Mouse (Mus musculus): ENCODE data around the gene Arsj. TPM values are rescaled to one million over a fixed set of nuclear protein-coding genes. Genes with fewer than 3 reads are reported as not detected.

Arsj gene
- polyA plus RNA-seq, 1 experiment from 2014 or later = 0.15 TPM

DNA sequence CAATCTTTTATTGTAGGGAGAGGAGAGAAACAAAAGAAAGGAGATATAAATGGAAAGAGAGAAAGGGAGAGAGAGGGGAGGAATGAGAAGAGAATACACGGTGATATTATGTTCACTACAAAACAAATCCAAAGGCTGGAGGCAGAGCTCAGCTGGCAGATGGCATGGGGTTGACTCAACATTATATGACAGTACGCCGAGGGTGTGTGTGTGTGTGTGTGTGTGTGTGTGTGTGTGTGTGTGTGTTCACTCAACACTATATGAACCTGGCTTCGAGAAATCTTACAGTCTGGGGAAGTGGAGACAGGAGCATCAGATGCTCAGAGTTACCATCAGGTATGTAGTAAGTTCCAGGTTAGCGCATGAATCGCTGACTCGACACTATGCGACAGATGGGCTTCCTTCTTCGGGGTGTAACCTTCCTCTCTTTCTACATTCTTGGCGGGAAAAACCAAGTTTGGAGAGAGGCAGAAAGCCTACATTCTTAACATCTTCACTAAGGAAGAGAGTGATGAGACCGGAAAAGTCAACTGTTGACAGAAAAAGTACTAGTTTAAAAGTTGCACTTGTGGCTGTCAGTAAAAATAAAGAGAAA, 456 bp upstream of the Arsj start:
- H3K9me3 ChIP-seq (ENCODE audit: control insufficient read depth, low read length) = no peaks in the 10 kb centered on the region
- WGBS = 92% methylated on average over 11 of the region's 11 CpGs
- no peaks in the 10 kb centered on the region for H3K36me3 ChIP-seq (ENCODE audit: control insufficient read depth, insufficient read depth, low read length)
- H3K4me3 ChIP-seq (ENCODE audit: low read depth, low read length) = no peak overlapping the region
- H3K9ac ChIP-seq (ENCODE audit: low read length) = no peak overlapping the region
- no peak for DNase-seq (ENCODE audit: low spot score)
- no peak overlapping the region for H3K27ac ChIP-seq (ENCODE audit: low read depth, low read length)
- H3K4me2 ChIP-seq (ENCODE audit: low read depth, low read length, severe bottlenecking) = no peak overlapping the region
- no peaks in the 10 kb centered on the region for H3K4me1 ChIP-seq (replicated peaks; ENCODE audit: control insufficient read depth, insufficient read depth, low read length)
- no peaks in the 10 kb centered on the region; the same call in 1 of the 2 replicates for H3K27me3 ChIP-seq (ENCODE audit: control insufficient read depth, insufficient read depth, low read length)
- ATAC-seq (replicated peaks; ENCODE audit: low FRiP score) = no peak

DNA sequence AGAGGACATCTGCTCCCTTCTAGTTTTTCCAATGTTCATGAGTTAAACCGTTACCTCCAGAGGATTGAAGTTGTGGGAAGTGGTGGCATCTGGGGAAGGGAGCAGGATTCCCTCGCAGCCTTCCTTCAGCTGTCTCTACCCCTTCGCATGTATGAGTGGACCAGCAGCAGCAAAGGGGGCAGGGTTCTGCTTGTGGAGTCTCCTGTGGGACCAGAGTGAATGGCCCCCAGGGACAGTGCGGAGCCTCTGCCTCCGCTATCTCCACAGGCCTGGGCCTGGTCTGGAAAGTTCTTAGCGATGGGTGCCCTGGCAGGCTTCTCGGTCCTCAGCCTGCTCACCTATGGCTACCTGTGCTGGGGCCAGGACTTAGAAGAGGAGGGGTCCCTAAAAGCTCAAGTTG, 1.1 kb downstream of the Arsj start:
- no peak for ATAC-seq (replicated peaks; ENCODE audit: low FRiP score)
- no peak for DNase-seq (ENCODE audit: low spot score)
- no peak overlapping the region for H3K9ac ChIP-seq (ENCODE audit: low read length)
- no peaks in the 10 kb centered on the region for H3K4me1 ChIP-seq (replicated peaks; ENCODE audit: control insufficient read depth, insufficient read depth, low read length)
- H3K9me3 ChIP-seq (ENCODE audit: control insufficient read depth, low read length) = no peaks in the 10 kb centered on the region
- no peaks in the 10 kb centered on the region for H3K36me3 ChIP-seq (ENCODE audit: control insufficient read depth, insufficient read depth, low read length)
- no peaks in the 10 kb centered on the region; the same call in 1 of the 2 replicates for H3K27me3 ChIP-seq (ENCODE audit: control insufficient read depth, insufficient read depth, low read length)
- H3K27ac ChIP-seq (ENCODE audit: low read depth, low read length) = no peak overlapping the region
- H3K4me2 ChIP-seq (ENCODE audit: low read depth, low read length, severe bottlenecking) = no peak overlapping the region
- 89% methylated on average over 7 of the region's 7 CpGs for WGBS
- no peak overlapping the region for H3K4me3 ChIP-seq (ENCODE audit: low read depth, low read length)

DNA sequence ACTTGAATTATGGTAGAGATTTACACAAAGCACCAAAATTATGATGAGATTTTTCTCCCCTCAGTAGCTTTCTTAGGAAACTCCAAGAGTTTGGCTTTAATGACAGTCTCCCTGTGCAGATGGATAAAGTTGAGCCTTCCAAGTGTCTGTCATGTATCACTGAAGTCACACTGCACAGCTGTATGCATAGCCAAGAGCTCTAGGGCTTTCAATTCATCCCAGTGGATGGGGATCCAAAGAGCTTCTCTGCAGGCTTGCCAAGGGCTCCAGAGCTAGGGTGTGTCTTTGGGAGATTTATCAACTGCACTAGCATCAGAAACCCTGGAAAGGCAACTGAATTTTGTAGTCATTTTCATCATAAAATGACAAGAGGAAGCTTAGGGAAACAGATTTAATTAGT, 7.1 kb downstream of the Arsj start:
- no peaks in the 10 kb centered on the region for H3K36me3 ChIP-seq (ENCODE audit: control insufficient read depth, insufficient read depth, low read length)
- H3K27me3 ChIP-seq (ENCODE audit: control insufficient read depth, insufficient read depth, low read length) = no peaks in the 10 kb centered on the region
- H3K4me3 ChIP-seq (ENCODE audit: low read depth, low read length) = no peak overlapping the region
- no peaks in the 10 kb centered on the region for H3K4me1 ChIP-seq (replicated peaks; ENCODE audit: control insufficient read depth, insufficient read depth, low read length)
- DNase-seq (ENCODE audit: low spot score) (no peak), ATAC-seq (replicated peaks; ENCODE audit: low FRiP score) (no peak)
- H3K9ac ChIP-seq (ENCODE audit: low read length) = no peak overlapping the region
- H3K27ac ChIP-seq (ENCODE audit: low read depth, low read length) = no peak overlapping the region
- H3K4me2 ChIP-seq (ENCODE audit: low read depth, low read length, severe bottlenecking) = no peak overlapping the region
- H3K9me3 ChIP-seq (ENCODE audit: control insufficient read depth, low read length) = no peaks in the 10 kb centered on the region

DNA sequence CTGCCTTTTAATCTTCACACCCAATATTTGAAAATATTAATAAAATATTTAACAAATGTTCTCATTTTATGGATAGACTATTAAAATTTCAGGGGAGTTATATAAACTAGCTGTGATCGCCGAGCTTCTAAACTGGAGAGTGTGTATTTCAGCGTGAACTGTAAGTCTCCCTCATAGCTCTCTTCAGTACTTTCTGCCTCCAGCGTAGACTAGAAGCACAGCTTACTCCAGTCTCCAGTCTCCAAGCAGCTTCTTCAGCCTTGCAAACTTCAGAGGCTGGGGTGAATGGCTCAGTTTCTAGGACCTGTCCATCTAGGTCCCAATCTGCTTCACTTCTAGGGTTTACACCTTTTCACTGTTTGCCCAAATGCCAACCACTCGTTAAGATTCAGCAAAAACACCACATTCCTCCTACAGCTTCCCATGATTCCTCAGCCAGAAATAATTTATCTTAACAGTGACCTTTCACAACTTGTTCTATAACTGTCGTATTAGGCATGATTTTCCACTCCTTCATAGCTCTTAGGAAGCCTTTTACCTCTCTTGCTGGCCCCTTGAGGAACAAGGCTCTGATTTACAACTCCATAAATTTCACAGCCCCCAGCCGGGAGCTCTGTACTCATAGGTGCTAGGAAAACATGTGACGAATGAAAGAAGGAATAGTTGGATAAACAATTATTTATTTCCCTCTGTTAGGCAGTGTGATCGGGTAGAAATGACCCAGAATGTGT, 9.5 kb downstream of the Arsj start:
- Histone ChIP-seq H3K4me3 (ENCODE audit: low read depth, low read length) (no peak overlapping the region), H3K4me2 (ENCODE audit: low read depth, low read length, severe bottlenecking) (no peak overlapping the region), H3K36me3 (ENCODE audit: control insufficient read depth, insufficient read depth, low read length) (no peaks in the 10 kb centered on the region), H3K27ac (ENCODE audit: low read depth, low read length) (no peak overlapping the region), H3K4me1 (replicated peaks; ENCODE audit: control insufficient read depth, insufficient read depth, low read length) (no peaks in the 10 kb centered on the region), H3K9ac (ENCODE audit: low read length) (no peak overlapping the region), H3K9me3 (ENCODE audit: control insufficient read depth, low read length) (no peaks in the 10 kb centered on the region), H3K27me3 (ENCODE audit: control insufficient read depth, insufficient read depth, low read length) (no peaks in the 10 kb centered on the region)
- WGBS = 79% methylated on average over 9 of the region's 9 CpGs
- no peak for DNase-seq (ENCODE audit: low spot score)
- ATAC-seq (replicated peaks; ENCODE audit: low FRiP score) = no peak

DNA sequence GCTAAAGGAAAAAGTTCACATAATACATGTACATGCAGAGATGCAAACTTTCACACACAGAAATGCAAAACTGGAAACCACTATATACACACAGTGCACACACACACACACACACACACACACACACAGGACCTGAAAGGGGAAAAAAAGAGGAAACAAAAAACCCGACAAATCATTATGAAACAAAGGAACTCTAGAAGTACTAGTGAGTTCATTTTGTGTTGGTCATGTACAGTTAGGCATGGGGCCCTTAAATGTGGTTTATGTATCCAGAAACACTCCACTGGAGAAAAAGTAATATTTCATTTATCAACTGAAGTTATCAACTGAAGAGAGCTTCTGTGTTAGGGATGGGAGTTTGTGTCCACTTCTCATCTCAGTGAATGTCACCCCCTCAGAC, 10.2 kb downstream of the Arsj start:
- WGBS = 91% methylated on average over 1 of the region's 1 CpGs
- DNase-seq (ENCODE audit: low spot score) (no peak), ATAC-seq (replicated peaks; ENCODE audit: low FRiP score) (no peak)
- H3K4me3 ChIP-seq (ENCODE audit: low read depth, low read length) = no peak overlapping the region
- H3K4me1 ChIP-seq (replicated peaks; ENCODE audit: control insufficient read depth, insufficient read depth, low read length) = no peaks in the 10 kb centered on the region
- H3K27me3 ChIP-seq (ENCODE audit: control insufficient read depth, insufficient read depth, low read length) = no peaks in the 10 kb centered on the region
- H3K27ac ChIP-seq (ENCODE audit: low read depth, low read length) = no peak overlapping the region
- no peaks in the 10 kb centered on the region for H3K9me3 ChIP-seq (ENCODE audit: control insufficient read depth, low read length)
- H3K9ac ChIP-seq (ENCODE audit: low read length) = no peak overlapping the region
- no peaks in the 10 kb centered on the region for H3K36me3 ChIP-seq (ENCODE audit: control insufficient read depth, insufficient read depth, low read length)
- H3K4me2 ChIP-seq (ENCODE audit: low read depth, low read length, severe bottlenecking) = no peak overlapping the region

DNA sequence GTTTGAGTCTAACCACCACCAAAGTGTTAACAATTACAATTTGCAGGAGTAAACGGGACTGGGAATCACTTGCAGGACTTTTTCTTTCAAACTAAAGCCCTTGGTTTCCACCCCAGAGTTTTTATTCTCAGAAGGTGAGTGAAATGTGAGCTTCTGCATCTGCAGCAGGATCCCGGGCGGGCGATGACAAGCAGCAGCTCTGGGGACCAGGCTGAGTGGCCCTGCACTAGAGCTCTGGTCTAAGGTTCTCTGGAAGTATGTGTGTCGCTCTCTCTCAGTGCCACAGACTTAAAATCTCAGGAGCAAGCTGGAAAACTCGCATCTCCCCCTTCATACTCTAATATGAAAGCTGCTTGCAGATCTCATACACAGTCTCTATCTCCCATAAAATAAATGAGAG, 15.8 kb downstream of the Arsj start:
- Histone ChIP-seq H3K27ac (ENCODE audit: low read depth, low read length) (no peak overlapping the region), H3K27me3 (ENCODE audit: control insufficient read depth, insufficient read depth, low read length) (no peaks in the 10 kb centered on the region), H3K4me2 (ENCODE audit: low read depth, low read length, severe bottlenecking) (no peak overlapping the region), H3K9ac (ENCODE audit: low read length) (no peak overlapping the region), H3K9me3 (ENCODE audit: control insufficient read depth, low read length) (no peaks in the 10 kb centered on the region), H3K4me3 (ENCODE audit: low read depth, low read length) (no peak overlapping the region), H3K4me1 (replicated peaks; ENCODE audit: control insufficient read depth, insufficient read depth, low read length) (no peaks in the 10 kb centered on the region), H3K36me3 (ENCODE audit: control insufficient read depth, insufficient read depth, low read length) (no peaks in the 10 kb centered on the region)
- no peak for DNase-seq (ENCODE audit: low spot score)
- WGBS = 72% methylated on average over 6 of the region's 6 CpGs
- no peak for ATAC-seq (replicated peaks; ENCODE audit: low FRiP score)

DNA sequence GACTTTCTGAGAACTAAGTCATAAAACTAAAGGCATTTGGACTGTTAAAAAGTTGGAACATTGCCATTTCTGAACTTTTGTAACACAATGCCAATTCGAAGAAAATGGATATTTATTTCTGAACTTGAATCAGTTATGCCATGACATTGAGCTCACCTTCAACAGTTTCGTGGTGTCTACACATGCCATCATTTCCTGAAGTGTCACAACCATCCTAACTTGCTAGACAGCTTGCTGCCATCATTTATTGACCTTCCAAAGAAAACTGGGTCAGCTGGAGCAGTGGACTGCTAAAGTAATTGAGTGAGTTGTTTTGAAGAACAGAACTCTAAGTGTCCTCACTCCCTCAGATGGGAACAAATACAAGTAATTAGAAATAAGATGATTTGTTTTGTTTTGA, 16.2 kb downstream of the Arsj start:
- DNase-seq (ENCODE audit: low spot score) (no peak), ATAC-seq (replicated peaks; ENCODE audit: low FRiP score) (no peak)
- no peaks in the 10 kb centered on the region for H3K27me3 ChIP-seq (ENCODE audit: control insufficient read depth, insufficient read depth, low read length)
- 86% methylated on average over 2 of the region's 2 CpGs for WGBS
- no peaks in the 10 kb centered on the region for H3K36me3 ChIP-seq (ENCODE audit: control insufficient read depth, insufficient read depth, low read length)
- no peak overlapping the region for H3K9ac ChIP-seq (ENCODE audit: low read length)
- H3K27ac ChIP-seq (ENCODE audit: low read depth, low read length) = no peak overlapping the region
- no peaks in the 10 kb centered on the region for H3K4me1 ChIP-seq (replicated peaks; ENCODE audit: control insufficient read depth, insufficient read depth, low read length)
- H3K9me3 ChIP-seq (ENCODE audit: control insufficient read depth, low read length) = no peaks in the 10 kb centered on the region
- H3K4me3 ChIP-seq (ENCODE audit: low read depth, low read length) = no peak overlapping the region
- H3K4me2 ChIP-seq (ENCODE audit: low read depth, low read length, severe bottlenecking) = no peak overlapping the region

DNA sequence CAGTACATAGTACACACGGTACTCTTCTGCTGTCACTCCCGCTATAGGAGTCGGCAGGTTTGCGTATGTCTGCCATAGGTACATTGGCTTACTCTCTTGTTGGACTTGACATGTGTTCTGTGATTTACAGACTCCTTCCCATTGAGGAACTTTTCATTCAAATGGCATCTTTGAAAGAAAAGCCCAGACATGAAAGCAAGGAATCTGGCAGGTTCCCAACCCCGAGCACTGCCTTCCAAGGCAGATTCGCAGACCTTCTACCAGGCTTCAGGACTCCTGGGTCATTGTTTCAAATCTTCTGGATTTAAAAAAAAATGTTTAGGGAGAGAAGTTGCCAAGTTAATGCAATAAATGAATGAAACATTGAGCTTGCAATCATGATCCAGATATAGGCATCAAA, 19.8 kb downstream of the Arsj start:
- no peak overlapping the region for H3K4me2 ChIP-seq (ENCODE audit: low read depth, low read length, severe bottlenecking)
- WGBS = 92% methylated on average over 6 of the region's 6 CpGs
- DNase-seq (ENCODE audit: low spot score) = no peak
- no peak overlapping the region for H3K9ac ChIP-seq (ENCODE audit: low read length)
- no peaks in the 10 kb centered on the region for H3K9me3 ChIP-seq (ENCODE audit: control insufficient read depth, low read length)
- no peaks in the 10 kb centered on the region for H3K36me3 ChIP-seq (ENCODE audit: control insufficient read depth, insufficient read depth, low read length)
- ATAC-seq (replicated peaks; ENCODE audit: low FRiP score) = no peak
- no peak overlapping the region for H3K27ac ChIP-seq (ENCODE audit: low read depth, low read length)
- no peaks in the 10 kb centered on the region for H3K27me3 ChIP-seq (ENCODE audit: control insufficient read depth, insufficient read depth, low read length)
- H3K4me1 ChIP-seq (replicated peaks; ENCODE audit: control insufficient read depth, insufficient read depth, low read length) = no peaks in the 10 kb centered on the region
- H3K4me3 ChIP-seq (ENCODE audit: low read depth, low read length) = no peak overlapping the region
